Mouse (Mus musculus) liver, adult (tissue): ENCODE results near the gene Klf9.

Experiments
- GATA4 ChIP-seq: IDR thresholded peaks from 2 replicates; pipeline ENCODE4 v1.6.1; 2014; ENCODE audit warnings: mild to moderate bottlenecking, low read length; ENCODE audit not compliant: insufficient replicate concordance

Gene Klf9

DNA sequence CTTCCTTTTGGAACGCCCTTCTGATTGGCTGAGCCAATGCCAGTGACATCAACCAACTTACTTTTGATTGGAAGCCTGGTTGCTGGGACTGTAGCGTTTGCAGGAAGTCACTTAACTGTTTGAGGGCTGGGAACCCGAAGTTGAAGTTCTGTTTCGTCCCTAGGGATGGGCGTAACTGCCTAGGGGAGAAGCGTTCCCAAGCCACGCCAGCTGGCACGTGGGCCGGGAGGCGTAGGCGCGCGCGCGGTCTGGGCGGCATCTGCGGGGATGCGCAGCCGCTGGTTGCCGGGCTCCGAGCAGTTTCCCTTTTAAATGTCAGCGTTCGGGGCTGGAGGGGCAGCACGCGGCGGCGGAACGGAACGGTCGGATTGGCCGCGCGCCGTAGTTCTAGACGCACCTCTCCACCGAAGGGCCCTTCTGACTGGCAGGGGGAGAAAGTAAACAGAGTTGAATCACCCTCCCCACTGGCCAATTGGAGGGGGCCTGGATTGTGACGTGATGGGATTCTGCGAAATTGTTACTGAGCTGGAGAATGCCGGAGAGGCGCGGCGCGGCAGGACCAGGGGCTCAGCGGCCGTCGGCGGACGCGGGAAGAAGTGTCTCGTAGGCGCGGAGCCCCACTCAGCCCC is at the start of gene Klf9:
TSS of gene Klf9 (plus strand) at position 538 of the 629 bp plus-strand sequence.
- peak; percentile 14; the same call in 1 of the 2 replicates for TF ChIP-seq GATA4

GRCm38 (mm10) chr19:23091586-23091985 is 49.4 kb upstream of the Klf9 start:
- TF ChIP-seq GATA4, result no peak

- no peak for TF ChIP-seq GATA4
These were observed 47.5 kb upstream of the Klf9 start for GRCm38 (mm10) chr19:23093548-23093947.

- TF ChIP-seq GATA4, result no peak
These were observed 46.1 kb upstream of the Klf9 start for GRCm38 (mm10) chr19:23094906-23095305.

DNA sequence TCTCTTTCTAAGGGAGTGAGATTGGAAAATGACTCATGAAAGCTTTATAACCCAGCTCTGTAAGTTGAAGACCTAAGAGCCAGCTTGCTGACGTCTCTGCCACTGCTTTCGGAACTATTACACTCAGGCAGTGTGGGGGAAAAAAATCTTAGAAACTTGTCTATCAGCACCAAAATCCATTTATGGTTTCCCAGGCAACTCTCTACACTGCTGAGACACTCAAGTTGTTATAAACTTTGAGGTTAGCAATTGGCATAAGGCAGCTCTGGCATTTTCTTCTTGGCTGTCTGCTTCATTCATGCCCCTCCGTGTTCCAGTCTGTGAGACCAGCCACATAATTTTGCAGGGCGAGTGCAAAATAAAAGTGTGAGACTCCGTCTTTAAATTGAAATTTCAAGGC is 34.2 kb upstream of the Klf9 start:
- no peak for TF ChIP-seq GATA4

DNA sequence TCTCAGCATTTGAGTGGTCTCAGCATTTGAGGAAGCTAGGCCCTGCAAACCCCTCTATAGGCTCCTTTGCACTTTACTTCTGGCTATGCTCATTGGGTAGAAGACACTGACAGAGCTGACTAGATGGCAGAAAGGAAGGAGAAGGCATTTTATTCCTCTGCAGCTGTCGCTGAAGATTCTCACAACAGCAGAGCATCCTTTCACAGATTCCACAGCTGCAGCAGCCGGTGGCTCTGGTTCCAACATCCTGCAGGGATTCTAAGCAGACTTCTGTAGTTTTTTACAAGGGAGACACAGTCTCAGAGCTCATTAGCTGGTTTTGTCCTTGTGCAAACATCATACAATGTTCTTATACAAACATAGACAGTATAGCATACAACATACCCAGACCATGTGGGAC is 33.7 kb upstream of the Klf9 start:
- TF ChIP-seq GATA4, result no peak

DNA sequence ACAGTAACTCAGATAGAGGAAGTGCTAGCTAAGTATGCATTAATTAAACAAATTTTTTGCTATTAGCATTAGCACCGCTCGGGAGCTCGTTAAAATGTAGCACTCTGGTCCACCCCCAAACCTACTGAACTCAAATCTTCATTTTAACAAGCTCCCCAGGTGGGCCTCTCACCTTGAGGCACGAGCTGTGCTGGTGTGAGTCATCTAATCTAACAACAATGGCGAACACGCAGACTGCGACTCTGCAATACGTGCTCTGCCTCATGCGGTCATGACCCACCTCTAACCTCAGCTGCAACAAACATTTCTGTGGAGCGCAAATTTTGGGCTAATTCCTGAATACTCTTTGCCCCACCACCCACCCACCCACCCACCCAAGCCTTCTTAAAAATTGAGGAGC is 19.2 kb upstream of the Klf9 start:
- no peak for TF ChIP-seq GATA4

- no peak for TF ChIP-seq GATA4
These were observed 16.9 kb upstream of the Klf9 start for GRCm38 (mm10) chr19:23124023-23124550.

DNA sequence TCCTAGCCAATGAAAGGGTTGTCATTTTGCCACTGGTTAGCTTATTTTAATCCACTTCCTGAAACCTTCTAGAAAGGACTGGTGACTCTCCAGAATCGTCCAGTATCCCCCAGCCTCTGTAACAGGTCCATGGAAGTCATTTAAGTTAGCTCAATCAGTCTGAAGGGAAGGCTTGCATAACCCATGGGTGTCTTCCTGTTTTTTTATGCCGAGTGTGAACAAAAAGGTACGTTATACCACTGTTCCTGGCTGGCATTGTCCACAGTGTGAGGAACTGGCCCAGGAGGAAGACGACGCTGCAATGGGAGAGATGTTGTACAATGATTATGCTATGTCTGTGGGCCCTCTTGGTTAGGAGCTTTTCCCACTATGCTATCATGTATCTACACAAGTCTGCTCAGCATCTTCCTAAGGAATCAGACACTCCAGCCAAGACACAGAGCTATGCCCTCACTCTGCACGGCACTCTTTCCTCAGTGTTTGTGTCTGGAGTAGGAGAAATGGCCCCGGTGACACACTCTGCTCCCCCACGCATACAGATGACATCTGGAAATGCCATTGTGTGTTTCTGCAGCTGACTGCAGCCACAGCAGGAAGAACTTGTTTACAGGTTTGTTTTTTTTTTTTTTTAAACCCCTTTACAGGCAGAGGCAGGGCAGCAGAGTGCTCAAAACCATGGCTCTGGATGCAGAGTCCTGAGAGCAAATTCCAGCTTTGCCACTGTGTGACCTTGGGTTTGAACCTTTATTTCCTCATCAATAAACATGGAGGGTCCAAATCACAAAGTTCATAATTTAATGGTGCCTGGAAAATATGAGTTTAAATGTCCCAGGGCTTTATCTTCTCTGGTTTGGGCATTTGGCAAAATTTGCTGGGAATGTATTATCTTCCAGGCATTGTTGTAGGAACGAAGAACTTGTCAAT is 15.5 kb upstream of the Klf9 start:
- 0 out of 2 replicates have a peak, but pooled peaks have one; percentile 12 for TF ChIP-seq GATA4

DNA sequence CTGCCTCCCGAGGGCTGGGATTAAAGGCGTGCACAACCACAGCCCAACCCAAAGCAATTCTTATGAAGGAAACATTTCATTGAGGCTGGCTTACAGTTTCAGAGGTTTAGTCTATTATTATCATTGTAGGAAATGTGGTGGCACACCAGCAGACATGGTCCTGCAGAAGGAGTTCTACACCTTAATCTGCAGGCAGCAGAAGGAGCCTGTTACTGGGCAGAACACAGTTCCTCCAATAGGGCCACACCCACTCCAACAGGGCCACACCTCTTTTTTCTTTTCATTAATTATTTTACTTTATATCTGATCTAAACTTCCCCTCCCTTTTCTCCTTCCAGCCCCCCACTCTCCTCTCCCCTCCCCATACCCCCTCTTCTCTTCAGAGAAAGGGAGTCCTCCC is 11.1 kb upstream of the Klf9 start:
- no peak for TF ChIP-seq GATA4

DNA sequence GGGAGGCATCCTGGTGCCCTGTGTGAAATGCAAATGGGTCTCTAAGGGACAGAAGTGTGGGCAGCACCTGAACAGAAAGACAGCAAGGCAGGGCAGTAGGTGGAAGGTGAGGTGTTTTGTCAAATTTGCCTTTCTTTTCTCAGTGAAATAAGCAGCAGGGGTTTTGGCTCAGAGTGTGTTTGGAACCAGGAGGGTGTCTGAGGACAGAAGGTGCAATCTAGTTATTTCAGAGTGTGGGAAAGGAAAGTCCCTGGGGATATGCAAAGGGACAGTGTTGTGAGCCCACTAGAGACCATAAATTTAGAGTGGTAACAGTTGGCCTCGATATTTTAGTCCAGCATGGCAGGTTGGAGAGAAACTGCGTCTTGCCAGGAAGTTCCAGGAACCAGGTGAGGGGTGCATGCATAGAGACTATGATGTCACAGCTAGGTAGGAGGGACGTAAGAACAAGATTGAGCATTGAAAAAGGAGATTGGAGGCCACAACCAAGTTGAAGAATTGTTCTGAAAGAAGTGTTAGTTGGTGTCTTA is 8.9 kb upstream of the Klf9 start:
- no peak for TF ChIP-seq GATA4

- TF ChIP-seq GATA4, result no peak
These were observed 8.2 kb upstream of the Klf9 start for GRCm38 (mm10) chr19:23132720-23133426.

DNA sequence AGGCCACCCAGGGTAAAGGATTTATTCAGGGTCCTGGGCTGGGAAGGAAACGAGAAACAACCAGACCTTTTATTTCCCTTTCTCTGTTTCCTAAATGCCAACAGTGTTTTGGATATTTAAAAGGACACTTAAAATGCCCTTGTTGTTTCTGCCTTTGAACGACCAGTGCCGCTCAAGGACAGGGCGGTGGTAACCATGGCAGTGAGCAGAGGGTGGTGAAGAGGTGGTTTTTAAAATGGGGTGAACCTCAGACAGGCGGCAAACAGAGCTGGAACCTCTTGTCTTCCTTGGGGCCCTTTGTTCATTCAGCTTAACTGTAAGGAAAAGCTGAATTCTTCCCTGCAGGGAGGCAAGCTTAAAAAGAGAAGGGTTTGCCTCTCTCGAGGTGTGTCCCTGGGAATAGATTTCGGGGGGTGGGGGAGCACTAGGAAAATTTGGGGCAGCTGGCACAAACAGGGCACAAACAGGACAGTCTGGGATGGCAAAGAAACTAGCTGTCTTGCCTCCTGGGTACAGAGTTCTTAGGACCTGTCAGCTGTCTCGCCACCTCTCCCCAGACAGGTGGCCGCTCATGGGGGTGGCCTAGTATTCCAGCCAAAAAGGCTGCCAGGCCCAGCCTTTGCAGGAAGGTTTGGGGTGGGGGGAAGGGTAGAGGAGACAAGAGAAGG is 7.5 kb upstream of the Klf9 start:
- TF ChIP-seq GATA4, result no peak

DNA sequence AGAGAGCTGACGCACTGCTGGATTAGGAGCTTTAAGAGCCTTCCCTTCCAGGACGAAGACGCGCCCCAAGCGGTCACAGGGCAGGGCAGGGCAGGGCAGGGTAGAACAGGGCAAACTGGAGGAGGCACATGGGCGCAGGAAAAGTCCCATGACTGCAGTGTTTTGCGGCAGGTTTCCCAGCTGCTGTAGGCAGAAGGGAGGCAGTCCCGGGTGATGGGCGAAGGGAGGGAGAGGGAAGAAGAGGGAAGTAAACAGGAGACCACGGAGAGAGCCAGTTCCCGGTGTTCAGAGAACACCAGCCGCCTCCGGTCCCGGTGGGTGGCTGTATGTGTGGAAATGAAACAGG is 7.0 kb upstream of the Klf9 start:
- TF ChIP-seq GATA4, result no peak; the same call in 1 of the 2 replicates

DNA sequence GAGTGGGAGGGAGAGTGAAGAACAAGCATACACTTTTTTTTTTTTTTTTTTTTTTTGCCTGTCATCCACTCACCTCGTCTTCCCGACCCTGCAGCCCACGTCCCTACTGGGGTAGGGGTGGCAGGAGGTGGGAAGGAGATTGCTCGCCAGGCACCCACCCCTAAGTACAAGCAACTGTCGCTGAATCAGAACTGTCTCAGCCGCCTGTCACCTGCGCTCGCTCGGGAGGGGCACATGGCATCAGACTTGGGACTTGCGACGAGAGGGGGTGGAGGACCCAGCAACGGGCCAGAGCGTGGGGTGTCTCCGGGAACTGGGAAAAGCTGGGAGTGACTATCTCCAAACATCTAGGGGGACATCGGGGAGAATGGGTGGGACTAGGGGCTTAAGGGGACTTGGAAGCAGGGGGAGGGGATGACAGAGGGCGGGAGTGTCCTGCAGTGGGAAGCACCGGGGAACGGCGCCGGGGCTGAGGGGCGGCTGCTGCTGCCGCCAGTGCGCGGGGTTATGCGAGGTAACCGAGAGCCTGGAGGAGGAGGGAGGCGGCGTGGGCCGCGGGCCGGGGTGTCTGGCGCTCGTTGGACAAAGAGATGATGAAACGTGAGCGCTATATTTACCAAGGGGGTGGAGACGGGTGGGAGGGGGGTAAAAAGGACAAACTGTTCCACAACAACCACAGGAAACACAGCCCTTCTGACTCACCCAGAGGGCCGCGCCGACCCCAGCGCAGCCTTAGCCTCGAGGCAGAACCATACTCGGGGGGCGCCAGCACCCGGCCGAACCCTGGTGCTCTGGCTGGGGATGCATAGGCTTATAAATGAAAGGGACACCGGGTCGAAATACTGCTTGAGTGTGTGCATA is 6.4 kb upstream of the Klf9 start:
- TF ChIP-seq GATA4, result peak; percentile 60; the same call in 1 of the 2 replicates
